ENCODE assay signal across 9 mouse cellular contexts in the genomic region with DNA sequence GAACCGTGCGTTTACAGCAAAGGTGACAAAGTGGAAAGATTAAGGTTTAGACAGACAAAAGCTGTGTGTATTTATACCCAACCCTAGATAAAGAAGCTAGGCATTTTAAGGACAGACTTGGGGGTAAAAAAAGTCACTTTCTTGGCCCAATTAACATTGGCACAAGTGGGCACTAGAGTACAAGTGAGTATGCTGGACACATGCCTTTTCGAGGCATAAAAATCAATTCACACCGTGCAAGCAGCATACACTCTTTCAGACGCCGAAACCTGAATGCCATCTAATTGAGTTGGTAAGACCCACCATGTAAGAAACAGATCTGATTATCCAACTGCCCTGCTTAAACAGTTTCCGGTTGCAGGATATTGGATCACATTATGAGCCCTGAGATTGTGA. TPM values are rescaled to one million over a fixed set of nuclear protein-coding genes. Genes with fewer than 3 reads are reported as not detected.
DNase-seq lines count a peak whose midpoint lies in the region; ATAC-seq lines count a peak whose summit lies in the region.
"Had no signal": no experiment of that assay in that cellular context is flagged by ENCODE, and none has a peak within 500 bp of the region (broad histone marks: within the 10 kb centered on the region; RNA-seq: fewer than 3 reads in every experiment).

No protein-coding gene starts in this region.

- H3K36me3 ChIP-seq in megakaryocyte, embryonic 14.5 days (replicated peaks; ENCODE audit: low read length), result peaks cover 10% of the 10 kb centered on the region
- peaks cover 11% of the 10 kb centered on the region; the same call in 1 of the 2 replicates for H3K36me3 ChIP-seq in limb, embryonic 13.5 days
- 0 out of 2 replicates have a peak, but pooled peaks cover 4% of the 10 kb centered on the region for H3K36me3 ChIP-seq in stomach, embryonic 15.5 days

- H3K4me3 ChIP-seq in megakaryocyte, embryonic 14.5 days (replicated peaks), result peak overlapping the region; percentile 97
- H3K4me3 ChIP-seq in limb, embryonic 13.5 days, result peak overlapping the region; percentile 93
- H3K4me3 ChIP-seq in stomach, embryonic 15.5 days (replicated peaks), result peak overlapping the region; percentile 91

- WGBS in limb, embryonic 13.5 days, result 29% methylated on average over 7 of the region's 7 CpGs
- 29% methylated on average over 7 of the region's 7 CpGs for WGBS in stomach, embryonic 15.5 days

- peak; percentile 13; the same call in 1 of the 2 replicates for ATAC-seq in cerebellum, adult (ENCODE audit: insufficient number of reproducible peaks, low FRiP score, low TSS enrichment)
- ATAC-seq in megakaryocyte, adult 5-6 weeks (ENCODE audit: poor library complexity, severe bottlenecking), result no peak
- peak; percentile 27; the same call in 1 of the 2 replicates for ATAC-seq in limb, embryonic 13.5 days (ENCODE audit: low FRiP score, low read depth)
- peak; percentile 24; the same call in 1 of the 2 replicates for ATAC-seq in stomach, embryonic 15.5 days (ENCODE audit: insufficient read depth, low FRiP score, low read depth)

- H3K27ac ChIP-seq in limb, embryonic 13.5 days, result no peak overlapping the region
- H3K27ac ChIP-seq in stomach, embryonic 15.5 days, result no peak overlapping the region

- peaks cover 31% of the 10 kb centered on the region for H3K4me1 ChIP-seq in megakaryocyte, embryonic 14.5 days
- peaks cover 22% of the 10 kb centered on the region for H3K4me1 ChIP-seq in limb, embryonic 13.5 days
- H3K4me1 ChIP-seq in stomach, embryonic 15.5 days, result peaks cover 6% of the 10 kb centered on the region

- H3K9ac ChIP-seq in limb, embryonic 13.5 days, result 0 out of 2 replicates have a peak overlapping the region, but pooled peaks have one; percentile 9
- no peak overlapping the region for H3K9ac ChIP-seq in stomach, embryonic 15.5 days

- H3K27me3 ChIP-seq in megakaryocyte, embryonic 14.5 days (replicated peaks), result no peaks in the 10 kb centered on the region
- H3K27me3 ChIP-seq in limb, embryonic 13.5 days, result no peaks in the 10 kb centered on the region
- H3K27me3 ChIP-seq in stomach, embryonic 15.5 days (replicated peaks), result no peaks in the 10 kb centered on the region

- peak overlapping the region; percentile 83 for H3K4me2 ChIP-seq in limb, embryonic 13.5 days (replicated peaks)
- H3K4me2 ChIP-seq in stomach, embryonic 15.5 days, result peak overlapping the region; percentile 63

- no peaks in the 10 kb centered on the region for H3K9me3 ChIP-seq in megakaryocyte, embryonic 14.5 days
- H3K9me3 ChIP-seq in limb, embryonic 13.5 days, result no peaks in the 10 kb centered on the region
- H3K9me3 ChIP-seq in stomach, embryonic 15.5 days, result no peaks in the 10 kb centered on the region

- no peak for DNase-seq in cerebellum, adult 11 months
- no peak for DNase-seq in layer of hippocampus, adult 9-10 months (ENCODE audit: low spot score)
- DNase-seq in layer of hippocampus, adult 18-20 months (ENCODE audit: low spot score in 2 of 2), result no peak

RNA-seq across cellular contexts. Expression of a gene that starts 0.4 kb away (rescaled TPM):
- 2.0 and 8.3 TPM in 2 replicates for polyA plus RNA-seq in megakaryocyte, embryonic 14.5 days (2012; ENCODE audit: insufficient read depth, low replicate concordance)
- 33.3 and 33.9 TPM in 2 replicates for total RNA-seq in megakaryocyte, adult 5-6 weeks (2015)
- total RNA-seq in megakaryocyte, adult 5-6 weeks (2017), result 37.3 and 42.2 TPM in 2 replicates
- polyA plus RNA-seq in limb, embryonic 13.5 days (2015; fragmentation: Nextera tagmentation; extraction: Ambion mirVana), result 41.4 TPM in 2 replicates
- 32.5 and 33.8 TPM in 2 replicates for polyA plus RNA-seq in stomach, embryonic 15.5 days (2015; fragmentation: Nextera tagmentation; extraction: Ambion mirVana)
- total RNA-seq in layer of hippocampus, adult 18-20 months (2021), result 10 to 100 TPM; 22.4 to 23.0 TPM

RNA-seq across cellular contexts. Expression of a gene that starts 56.3 kb away (rescaled TPM):
- not detected in 2 replicates for polyA plus RNA-seq in megakaryocyte, embryonic 14.5 days (2012; ENCODE audit: insufficient read depth, low replicate concordance)
- not detected in 2 replicates for total RNA-seq in megakaryocyte, adult 5-6 weeks (2015)
- not detected in 2 replicates for total RNA-seq in megakaryocyte, adult 5-6 weeks (2017)
- polyA plus RNA-seq in limb, embryonic 13.5 days (2015; fragmentation: Nextera tagmentation; extraction: Ambion mirVana), result 1.4 and 1.6 TPM in 2 replicates
- 0.27 and 0.40 TPM in 2 replicates for polyA plus RNA-seq in stomach, embryonic 15.5 days (2015; fragmentation: Nextera tagmentation; extraction: Ambion mirVana)
- total RNA-seq in layer of hippocampus, adult 18-20 months (2021), result 10 to 100 TPM; 55.5 to 59.9 TPM
- polyA plus RNA-seq: large intestine, adult 2 months had no signal
